Mouse (Mus musculus) urinary bladder, postnatal 25 days (tissue): ENCODE data around the gene Serpinc1.
"Not testable (repeated sequence)": the region's sequence is repeated elsewhere in the genome, so short reads cannot be mapped to it uniquely, and the experiment has no call there.

ENCODE experiments used
- DNase-seq: peaks from one replicate; pipeline ENCODE4 v3.0.0; 2022; ENCODE audit warnings: low spot score

The Serpinc1 gene

DNA sequence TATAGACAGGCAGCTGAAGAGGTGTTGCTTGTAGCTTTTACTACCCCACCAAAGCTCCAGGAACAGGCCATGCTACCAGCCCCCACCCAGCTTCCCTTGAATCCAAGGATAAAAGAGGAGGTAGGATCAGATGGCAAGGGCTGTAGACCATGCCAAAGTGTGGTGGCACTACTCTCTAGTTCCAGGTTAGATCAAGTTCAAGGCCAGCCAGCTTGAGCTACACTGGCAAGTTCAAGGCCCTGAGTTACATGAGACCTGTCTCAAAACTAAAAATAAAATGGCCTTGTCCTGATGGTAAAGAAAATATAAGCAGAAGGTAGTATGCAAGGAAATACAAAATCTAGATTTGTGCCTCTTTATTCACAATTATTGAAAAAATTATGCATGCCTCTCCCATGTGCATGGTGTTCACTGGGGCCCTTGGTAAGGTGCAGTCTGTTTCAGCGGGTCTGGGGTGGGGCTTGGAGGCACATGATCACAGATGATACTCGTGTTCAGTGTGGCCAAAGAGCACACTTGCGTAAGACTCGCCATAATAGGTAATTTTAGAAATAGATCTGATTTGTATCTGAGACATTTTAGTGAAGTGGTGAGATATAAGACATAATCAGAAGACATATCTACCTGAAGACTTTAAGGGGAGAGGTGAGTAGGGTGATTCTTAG, at the start of gene Serpinc1:
Serpinc1 (plus strand) TSS at position 515 of the 665 bp plus-strand sequence.
- no peak for DNase-seq

- DNase-seq = no peak
These were observed 47.1 kb upstream of the Serpinc1 start for GRCm38 (mm10) chr1:160931320-160931719.

DNA sequence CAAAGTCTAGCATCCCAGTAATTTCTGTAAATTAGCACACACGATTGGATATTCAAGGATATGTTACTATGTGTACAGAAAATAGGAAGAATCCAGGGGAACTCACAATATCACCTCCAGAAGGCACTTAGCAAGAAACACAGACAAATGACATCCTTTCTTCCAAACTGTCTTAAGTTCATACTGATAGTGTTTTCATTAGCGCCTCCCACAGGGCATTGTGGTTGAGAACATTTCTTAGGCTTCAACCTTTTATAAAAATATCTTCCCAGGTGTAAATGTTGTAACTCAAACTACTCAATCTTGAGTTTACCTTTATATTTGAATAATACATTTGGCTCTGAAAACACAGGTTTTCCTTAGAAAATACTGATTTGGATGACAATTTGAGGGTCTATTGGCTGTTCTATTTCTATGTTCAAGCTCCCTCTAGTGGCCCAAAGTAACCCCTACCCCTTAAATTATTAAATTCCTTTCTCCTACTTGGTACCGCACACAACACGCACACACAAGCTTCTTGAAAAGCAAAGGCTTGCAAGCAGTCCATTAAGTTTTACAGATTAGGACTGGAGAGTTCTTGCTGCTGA, 44.4 kb upstream of the Serpinc1 start:
- no peak for DNase-seq

GRCm38 (mm10) chr1:160935551-160935950, 42.8 kb upstream of the Serpinc1 start:
- DNase-seq = no peak

DNA sequence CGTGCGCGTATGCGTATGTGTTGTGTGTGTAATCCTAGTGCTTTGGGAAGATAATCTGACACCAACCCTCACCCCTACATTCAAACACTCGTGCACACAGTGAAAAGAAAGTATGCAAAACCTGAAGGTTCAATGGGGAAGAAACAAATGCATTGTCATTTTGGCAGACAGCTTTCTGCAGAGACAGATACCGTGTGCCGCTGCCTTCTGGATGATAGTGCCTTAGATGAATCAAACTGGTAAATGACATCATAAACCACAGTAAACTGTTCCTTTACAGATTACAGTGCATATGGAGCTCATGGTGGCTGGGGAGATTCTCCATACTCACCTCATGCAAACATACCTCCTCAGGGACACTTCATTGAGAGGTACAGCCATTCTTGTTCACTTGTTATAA, 15.2 kb upstream of the Serpinc1 start:
- DNase-seq = no peak

DNA sequence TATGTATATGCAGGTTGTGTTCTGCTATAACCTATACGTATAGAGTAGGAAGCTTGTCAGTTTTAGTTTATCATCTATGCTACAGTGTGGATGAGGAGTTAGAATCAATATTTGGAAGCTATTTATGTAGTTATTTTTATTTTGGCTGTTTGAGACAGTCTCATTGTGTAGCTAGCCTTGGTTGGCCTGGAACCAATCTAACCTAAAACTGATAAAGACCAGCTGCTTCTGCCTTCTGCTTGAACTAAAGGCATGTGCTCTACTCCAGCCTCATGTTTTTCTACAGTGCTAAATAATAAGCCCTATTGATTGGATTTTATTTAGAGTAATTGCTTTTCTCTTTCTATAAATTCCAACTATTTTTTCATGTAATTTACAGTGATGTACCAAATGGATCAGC, 11.1 kb upstream of the Serpinc1 start:
- no peak for DNase-seq

- DNase-seq = no peak
These were observed 9.7 kb upstream of the Serpinc1 start for GRCm38 (mm10) chr1:160968643-160969042.

DNA sequence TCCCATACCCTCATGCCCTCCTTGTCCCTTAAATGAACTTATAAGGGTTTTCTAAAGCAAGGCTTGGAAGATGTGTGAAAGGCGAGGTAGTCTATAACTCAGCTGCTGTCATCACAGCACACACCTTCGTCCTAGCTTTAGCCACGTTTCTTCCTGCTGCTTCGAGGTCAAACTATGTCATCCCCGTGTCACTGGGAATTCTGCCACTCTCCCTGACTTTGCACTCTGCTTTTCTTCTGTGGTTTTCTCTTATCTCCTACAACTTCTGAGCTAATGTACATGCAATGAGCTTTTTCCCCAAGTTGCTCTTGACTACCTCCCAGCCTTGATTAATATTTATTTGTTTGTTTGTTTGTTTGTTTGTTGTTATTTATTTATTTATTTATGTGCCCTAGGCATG, 1.6 kb downstream of the Serpinc1 start:
- DNase-seq = no peak

DNA sequence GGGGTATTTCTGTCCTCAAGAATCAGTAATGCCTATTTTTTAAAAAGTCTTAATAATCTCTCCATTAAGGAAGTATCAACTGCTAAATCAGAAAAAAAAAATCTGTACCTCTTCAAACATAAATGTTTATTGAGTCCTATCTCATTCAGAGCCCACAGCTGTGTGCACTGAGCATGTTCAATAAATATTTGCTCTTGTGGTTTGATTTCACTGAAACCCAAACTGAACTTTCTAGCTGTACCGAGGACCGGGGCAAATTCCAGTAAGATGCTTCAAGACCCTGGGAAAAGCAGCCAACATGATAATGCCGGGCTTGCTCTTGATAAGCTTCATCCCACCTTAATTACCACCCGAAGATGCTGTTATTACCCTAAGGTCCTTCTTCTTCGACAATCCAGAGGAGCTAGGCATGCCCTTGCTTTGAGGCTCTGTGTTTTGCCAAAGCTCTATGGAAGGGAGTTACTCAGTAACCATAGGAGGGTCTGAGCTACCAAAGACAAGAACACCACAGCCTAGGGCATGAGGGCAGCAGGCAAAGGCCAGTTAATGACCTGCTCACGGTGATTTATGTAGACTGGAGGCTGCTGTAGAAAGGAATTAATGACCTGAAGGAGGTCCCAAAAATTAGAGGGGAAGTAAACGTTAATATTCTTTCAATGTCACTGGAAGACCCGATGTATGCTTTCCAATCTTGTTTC, 2.3 kb downstream of the Serpinc1 start:
- DNase-seq = no peak

GRCm38 (mm10) chr1:160981337-160981736, 3.0 kb downstream of the Serpinc1 start:
- no peak for DNase-seq

DNA sequence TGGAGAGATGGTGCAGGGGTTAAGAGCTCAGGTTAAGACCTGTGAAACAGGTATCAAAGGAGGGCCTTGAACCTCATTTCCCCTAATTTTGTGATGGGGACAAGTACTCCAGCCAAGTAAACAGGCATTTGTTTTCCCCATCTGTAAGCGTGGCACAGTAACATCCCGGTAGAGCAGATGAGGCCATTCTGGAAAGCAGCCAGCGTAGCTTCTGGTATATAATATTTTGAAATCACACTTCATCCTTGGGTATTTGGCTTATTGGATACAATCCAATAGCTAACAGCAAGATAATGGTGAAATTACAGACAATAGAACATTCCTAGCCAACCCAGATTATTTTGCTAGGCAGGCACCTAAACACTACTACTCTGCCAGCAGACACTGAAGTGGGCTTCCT, 4.5 kb downstream of the Serpinc1 start:
- DNase-seq = no peak

GRCm38 (mm10) chr1:160984731-160985130, 6.3 kb downstream of the Serpinc1 start:
- DNase-seq = not testable (repeated sequence)

DNA sequence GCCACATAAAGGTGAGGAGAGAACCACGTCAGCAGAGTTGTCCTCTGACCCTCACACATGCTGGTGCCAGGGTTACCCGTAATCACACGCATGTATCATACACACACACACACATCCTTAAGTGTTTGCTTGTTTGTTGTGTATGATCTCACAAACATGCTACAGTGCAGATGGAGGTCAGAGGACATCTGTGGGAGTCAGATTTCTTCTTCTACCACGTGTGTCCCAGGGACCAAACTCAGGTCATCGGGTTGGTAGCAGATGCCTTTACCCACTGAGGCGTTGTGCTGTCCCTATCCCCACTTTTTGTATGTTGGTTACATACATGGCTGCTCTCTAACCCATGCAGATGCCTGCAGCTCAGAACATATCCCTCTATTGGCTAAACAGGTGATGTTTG, 7.1 kb downstream of the Serpinc1 start:
- DNase-seq = no peak

GRCm38 (mm10) chr1:160986881-160987635, 8.7 kb downstream of the Serpinc1 start:
- no peak for DNase-seq

- no peak for DNase-seq
These were observed 11.0 kb downstream of the Serpinc1 start for GRCm38 (mm10) chr1:160989395-160989794.

DNA sequence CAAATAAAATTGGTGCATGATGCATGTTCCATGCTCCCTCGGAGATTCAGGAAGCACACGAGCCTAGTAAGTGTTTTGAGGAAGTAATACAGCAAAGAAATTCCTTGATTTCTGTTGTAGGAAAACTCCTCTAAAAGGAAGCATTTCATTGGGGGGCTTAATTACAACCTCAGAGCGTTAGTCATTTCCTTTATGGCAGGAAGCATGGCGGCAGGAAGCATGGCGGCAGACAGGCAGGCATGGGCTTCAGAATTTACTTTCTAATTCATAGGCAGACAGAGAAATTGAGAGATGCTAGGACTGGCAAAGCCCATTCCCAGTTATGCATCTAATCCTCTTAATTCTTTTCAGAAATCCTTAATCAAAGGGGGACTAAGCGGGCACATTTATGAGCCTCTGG, 15.5 kb downstream of the Serpinc1 start:
- DNase-seq = no peak

- no peak for DNase-seq
These were observed 26.6 kb downstream of the Serpinc1 start for GRCm38 (mm10) chr1:161004942-161005341.

DNA sequence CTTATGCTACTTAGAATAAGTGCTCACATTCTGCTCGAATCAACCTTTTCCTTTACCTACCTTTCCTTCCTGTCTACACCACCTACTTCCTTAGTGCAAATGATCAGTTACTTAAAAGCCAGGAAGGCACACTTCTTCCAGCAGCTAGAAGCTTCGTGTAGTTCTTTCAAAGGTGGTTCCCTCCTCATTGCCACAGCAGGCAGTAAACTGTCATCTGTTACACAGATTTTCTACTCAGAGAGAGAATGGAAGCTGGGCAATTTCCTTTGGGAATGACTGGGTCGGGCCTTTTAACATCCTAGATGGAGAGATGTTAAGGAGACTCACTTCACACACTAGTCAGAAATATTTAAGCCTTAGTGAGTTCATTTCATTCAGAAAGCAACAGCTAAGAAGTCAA, 27.1 kb downstream of the Serpinc1 start:
- no peak for DNase-seq

DNA sequence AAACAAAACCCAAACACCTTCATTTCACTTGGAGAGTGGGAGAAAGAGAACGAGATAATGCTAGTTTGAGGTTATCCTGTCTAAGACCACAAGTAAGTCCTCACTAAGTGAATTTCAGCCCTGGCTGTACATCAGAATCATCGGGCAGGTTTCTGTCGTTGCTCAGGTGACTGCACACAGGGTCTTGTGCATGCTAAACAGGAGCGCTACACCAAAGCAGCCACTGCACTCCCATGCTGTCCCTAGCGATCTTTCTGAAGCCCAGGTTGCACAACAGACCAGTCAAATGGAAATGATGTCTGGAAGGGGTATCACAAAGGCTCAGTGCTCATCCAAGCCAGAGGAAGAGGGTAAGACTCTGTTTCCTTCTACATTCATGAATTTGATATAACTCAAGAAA, 28.1 kb downstream of the Serpinc1 start:
- no peak for DNase-seq

GRCm38 (mm10) chr1:161008038-161008437, 29.7 kb downstream of the Serpinc1 start:
- DNase-seq = no peak

DNA sequence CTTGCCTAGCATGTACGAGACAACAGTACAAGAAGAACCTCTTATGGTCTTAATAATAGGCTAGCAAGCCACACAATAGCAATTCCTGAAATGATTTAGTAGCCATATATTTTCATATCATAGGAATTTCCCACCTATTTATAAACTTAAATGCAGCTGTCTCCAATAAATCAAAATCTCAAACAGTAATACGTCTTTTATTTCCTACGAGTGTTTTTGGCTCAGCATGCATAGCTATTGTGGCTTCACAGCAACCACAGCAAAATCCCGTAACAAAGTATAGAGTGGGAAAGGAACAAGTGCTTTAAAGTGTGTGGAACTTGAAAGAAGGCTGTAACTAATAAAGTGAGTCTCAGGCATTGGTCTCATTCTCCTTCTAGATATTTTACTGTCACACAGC, 32.1 kb downstream of the Serpinc1 start:
- DNase-seq = no peak

GRCm38 (mm10) chr1:161016378-161016777, 38.0 kb downstream of the Serpinc1 start:
- DNase-seq = no peak

DNA sequence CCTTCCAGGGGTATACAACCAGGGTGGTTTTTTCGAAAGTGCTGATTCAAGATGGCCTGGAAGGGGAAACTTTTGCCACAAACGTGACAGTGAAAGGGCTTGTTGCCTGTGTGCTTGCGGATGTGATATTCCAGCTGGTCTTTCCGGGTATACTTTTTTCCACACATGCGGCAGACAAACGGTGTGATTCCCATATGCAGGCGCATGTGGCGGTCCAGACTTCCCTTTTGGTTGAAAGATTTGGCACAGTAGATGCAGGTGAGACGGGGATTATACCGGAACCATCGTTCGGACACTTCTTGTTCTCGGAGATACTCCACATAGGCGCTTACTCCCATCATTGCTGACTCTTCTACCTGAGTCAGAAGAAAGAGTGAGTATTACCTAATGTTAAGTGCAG, 41.7 kb downstream of the Serpinc1 start:
- no peak for DNase-seq
